Mouse (Mus musculus) limb, embryonic 14.5 days (tissue): Measurements from ENCODE around the gene Afg1l. TPM values are rescaled to one million over a fixed set of nuclear protein-coding genes. Genes with fewer than 3 reads are reported as not detected.

Experiments used
- ATAC-seq: fragments of 200-750 bp; cut with Nextera tagmentation; 2 replicates; pipeline ENCODE4 v1.8.0; 2017; ENCODE audit warnings: low read depth, moderate number of reproducible peaks, moderate TSS enrichment; ENCODE audit not compliant: low FRiP score
- DNase-seq: peaks from one replicate; pipeline ENCODE4 v3.0.0-alpha.2; 2015; ENCODE audit warnings: low spot score
- H3K27ac ChIP-seq: fragments of 300-500 bp; sonication (generic); replicated peaks from 2 replicates; pipeline ENCODE4 v1.5.1; 2014; ENCODE audit warnings: low read depth, mild to moderate bottlenecking, low read length, moderate library complexity, mixed read lengths
- H3K27me3 ChIP-seq: fragments of 300-500 bp; sonication (generic); 2 replicates; pipeline ENCODE4 v1.6.1; 2014; ENCODE audit warnings: low read length, mixed read lengths; ENCODE audit not compliant: control insufficient read depth, insufficient read depth
- H3K36me3 ChIP-seq: fragments of 300-500 bp; sonication (generic); 2 replicates; pipeline ENCODE4 v1.6.1; 2014; ENCODE audit warnings: mild to moderate bottlenecking, low read length, moderate library complexity, mixed read lengths; ENCODE audit not compliant: control insufficient read depth, insufficient read depth
- H3K4me1 ChIP-seq: fragments of 300-500 bp; sonication (generic); 2 replicates; pipeline ENCODE4 v1.6.1; 2014; ENCODE audit warnings: antibody characterized with exemption, low read length, mixed read lengths; ENCODE audit not compliant: control insufficient read depth, insufficient read depth
- H3K4me2 ChIP-seq: fragments of 300-500 bp; sonication (generic); replicated peaks from 2 replicates; pipeline ENCODE4 v1.6.1; 2014; ENCODE audit warnings: low read depth, mild to moderate bottlenecking, low read length, moderate library complexity; ENCODE audit not compliant: severe bottlenecking
- H3K4me3 ChIP-seq: fragments of 300-500 bp; sonication (generic); replicated peaks from 2 replicates; pipeline ENCODE4 v1.5.1; 2014; ENCODE audit warnings: low read length
- H3K9ac ChIP-seq: fragments of 300-500 bp; sonication (generic); 2 replicates; pipeline ENCODE4 v1.6.1; 2014; ENCODE audit warnings: mild to moderate bottlenecking, low read depth, low read length, moderate library complexity; ENCODE audit not compliant: severe bottlenecking
- H3K9me3 ChIP-seq: fragments of 300-500 bp; sonication (generic); 2 replicates; pipeline ENCODE4 v1.6.1; 2016; ENCODE audit warnings: low read length; ENCODE audit not compliant: control insufficient read depth
- POLR2A ChIP-seq: fragments of 200-500 bp; IDR thresholded peaks from 2 replicates; pipeline ENCODE4 v1.8.0; 2012; ENCODE audit warnings: inconsistent platforms, mild to moderate bottlenecking, moderate library complexity, borderline replicate concordance; ENCODE audit not compliant: insufficient read depth, insufficient read length; ENCODE audit errors: extremely low read depth
- WGBS: fragments of 180-500 bp; shearing (Covaris S2); extraction: QIAGEN DNeasy Blood & Tissue Kit; methylation state at CpG from one replicate; pipeline ENCODE4 v1.1.7; 2014; 5-methylcytosine and 5-hydroxymethylcytosine counted together
- polyA plus RNA-seq, 2 experiments: library from polyadenylated mRNA; depleted of rRNA in 1 of 2; stranded (reverse) in 1 of 2; unstranded in 1 of 2; fragments of >200 nt; fragmentation: Nextera tagmentation in 1 of 2; extraction: Ambion mirVana in 1 of 2; gene quantifications; 2 replicates each; pipeline versions ENCODE4 v1.2.1 to v1.2.3; 2012 to 2014

Gene Afg1l
- polyA plus RNA-seq, 2 experiments = 5.3 to 5.7 TPM

GRCm38 (mm10) chr10:42436842-42437805, 41.2 kb downstream of the Afg1l start:
- DNase-seq = no peak
- no peak for TF ChIP-seq POLR2A
- H3K36me3 ChIP-seq = no peaks in the 10 kb centered on the region
- no peak overlapping the region for H3K4me3 ChIP-seq
- no peak for ATAC-seq
- H3K4me1 ChIP-seq = no peaks in the 10 kb centered on the region
- H3K27me3 ChIP-seq = no peaks in the 10 kb centered on the region
- no peak overlapping the region for H3K27ac ChIP-seq
- H3K9ac ChIP-seq = no peak overlapping the region
- H3K4me2 ChIP-seq = no peak overlapping the region
- 85% methylated on average over 5 of the region's 5 CpGs for WGBS
- no peaks in the 10 kb centered on the region for H3K9me3 ChIP-seq

- Histone ChIP-seq H3K4me1 (no peaks in the 10 kb centered on the region), H3K36me3 (no peaks in the 10 kb centered on the region), H3K27me3 (no peaks in the 10 kb centered on the region), H3K9ac (no peak overlapping the region), H3K9me3 (no peaks in the 10 kb centered on the region), H3K27ac (no peak overlapping the region), H3K4me2 (no peak overlapping the region), H3K4me3 (no peak overlapping the region)
- DNase-seq = no peak
- no peak for TF ChIP-seq POLR2A
- 35% methylated on average over 10 of the region's 10 CpGs for WGBS
- no peak for ATAC-seq
These were observed 60.7 kb downstream of the Afg1l start for GRCm38 (mm10) chr10:42417530-42418174.

GRCm38 (mm10) chr10:42415821-42416470, 62.4 kb downstream of the Afg1l start:
- H3K9ac ChIP-seq = no peak overlapping the region
- H3K4me3 ChIP-seq = no peak overlapping the region
- DNase-seq (no peak), ATAC-seq (no peak)
- 70% methylated on average over 4 of the region's 4 CpGs for whole genome bisulfite sequencing
- no peaks in the 10 kb centered on the region for H3K9me3 ChIP-seq
- H3K4me2 ChIP-seq = no peak overlapping the region
- H3K36me3 ChIP-seq = no peaks in the 10 kb centered on the region
- no peak overlapping the region for H3K27ac ChIP-seq
- no peak for TF ChIP-seq POLR2A
- no peaks in the 10 kb centered on the region for H3K27me3 ChIP-seq
- H3K4me1 ChIP-seq = no peaks in the 10 kb centered on the region

- TF ChIP-seq POLR2A = no peak
- 73% methylated on average over 6 of the region's 6 CpGs for WGBS
- Histone ChIP-seq H3K4me1 (no peaks in the 10 kb centered on the region), H3K27me3 (no peaks in the 10 kb centered on the region), H3K9ac (no peak overlapping the region), H3K27ac (no peak overlapping the region), H3K9me3 (no peaks in the 10 kb centered on the region), H3K4me2 (no peak overlapping the region), H3K4me3 (no peak overlapping the region), H3K36me3 (no peaks in the 10 kb centered on the region)
- DNase-seq (no peak), ATAC-seq (no peak)
These were observed 67.4 kb downstream of the Afg1l start for GRCm38 (mm10) chr10:42410748-42411537.
